Mouse (Mus musculus) cortical plate, adult 2 months (tissue): ENCODE results near the gene Sdk1.

Experiments
- CTCF ChIP-seq: fragments of 200-500 bp; IDR thresholded peaks from 2 replicates; pipeline ENCODE4 v1.5.1; 2011; ENCODE audit warnings: mild to moderate bottlenecking, control low read depth, low read length; ENCODE audit not compliant: insufficient read depth; ENCODE audit errors: extremely low read depth
- POLR2A ChIP-seq: fragments of 200-500 bp; IDR thresholded peaks from 2 replicates; pipeline ENCODE4 v1.6.1; 2011; ENCODE audit warnings: mild to moderate bottlenecking, low read length, control low read depth; ENCODE audit not compliant: insufficient read depth; ENCODE audit errors: extremely low read depth

GRCm38 (mm10) chr5:141980746-141981145, 739.5 kb downstream of the Sdk1 start:
- TF ChIP-seq POLR2A: no peak
- TF ChIP-seq CTCF: no peak
